Mouse (Mus musculus) ES-Bruce4 (cell line): ENCODE results near the gene Rbms1.

Source experiments
- CTCF ChIP-seq: IDR thresholded peaks from one replicate; pipeline ENCODE4 v1.8.1; 2011; ENCODE audit warnings: low read depth, low read length
- EP300 ChIP-seq: IDR thresholded peaks from 2 replicates; pipeline ENCODE4 v1.6.1; 2011; ENCODE audit warnings: low read depth, low read length; ENCODE audit not compliant: insufficient read depth
- POLR2A ChIP-seq: IDR thresholded peaks from one replicate; pipeline ENCODE4 v1.8.1; 2011; ENCODE audit warnings: low read length; ENCODE audit not compliant: insufficient read depth

DNA sequence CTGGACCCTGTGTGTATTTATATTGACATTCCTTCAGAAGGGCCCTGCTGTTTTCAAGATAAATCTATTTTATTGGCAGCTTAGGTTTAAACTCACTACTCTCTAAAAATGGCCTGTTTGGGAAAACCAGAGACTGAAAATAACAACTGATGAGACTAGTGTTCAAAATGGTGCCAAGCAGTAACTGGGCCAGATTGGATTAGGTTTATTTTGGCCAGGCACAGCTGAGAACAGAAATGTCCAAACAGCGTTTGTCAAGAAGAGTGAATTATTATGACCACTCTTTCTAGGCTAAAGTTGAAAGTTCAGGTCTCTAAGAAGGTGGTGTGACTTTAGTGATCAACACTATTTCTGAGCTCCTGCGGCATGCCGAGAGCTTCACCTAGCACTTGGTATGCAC, 240.0 kb downstream of the Rbms1 start:
- TF ChIP-seq CTCF (no peak), POLR2A (no peak), EP300 (no peak)
